Mouse (Mus musculus) small intestine, adult 2 months (tissue): ENCODE results near the gene Acsl6. TPM values are rescaled to one million over a fixed set of nuclear protein-coding genes. Genes with fewer than 3 reads are reported as not detected.

Experiments used
- H3K27ac ChIP-seq: fragments of 200-500 bp; 2 replicates; pipeline ENCODE4 v1.5.1; 2012; ENCODE audit warnings: low read depth, low read length, control low read depth, inconsistent platforms; ENCODE audit not compliant: insufficient read depth
- H3K27me3 ChIP-seq: fragments of 200-500 bp; 2 replicates; pipeline ENCODE4 v1.6.1; 2012; ENCODE audit warnings: mild to moderate bottlenecking, moderate library complexity, low read length, inconsistent platforms; ENCODE audit not compliant: control insufficient read depth, insufficient read depth
- H3K36me3 ChIP-seq: fragments of 200-500 bp; 2 replicates; pipeline ENCODE4 v1.6.1; 2012; ENCODE audit warnings: mild to moderate bottlenecking, low read length, control low read depth, inconsistent platforms; ENCODE audit not compliant: control insufficient read depth, insufficient read depth
- H3K4me1 ChIP-seq: fragments of 200-500 bp; 2 replicates; pipeline ENCODE4 v1.6.1; 2012; ENCODE audit warnings: low read length, inconsistent platforms, mixed read lengths; ENCODE audit not compliant: control insufficient read depth, insufficient read depth, insufficient read length
- H3K4me3 ChIP-seq: fragments of 200-500 bp; 2 replicates; pipeline ENCODE4 v1.5.1; 2012; ENCODE audit warnings: low read depth, mild to moderate bottlenecking, control low read depth, inconsistent platforms, low read length, moderate library complexity
- CTCF ChIP-seq: fragments of 200-500 bp; IDR thresholded peaks from 2 replicates; pipeline ENCODE4 v1.5.1; 2012; ENCODE audit warnings: low read depth, mild to moderate bottlenecking, control low read depth, inconsistent platforms, low read length, moderate library complexity, mixed read lengths; ENCODE audit not compliant: insufficient replicate concordance, insufficient read length; ENCODE audit errors: extremely low read depth
- POLR2A ChIP-seq: fragments of 200-500 bp; IDR thresholded peaks from 2 replicates; pipeline ENCODE4 v1.6.1; 2012; ENCODE audit warnings: low read depth, mild to moderate bottlenecking, control low read depth, inconsistent platforms, low read length, moderate library complexity
- WGBS: fragments of 180-500 bp; shearing (Covaris S2); methylation state at CpG from one replicate; pipeline ENCODE4 v1.1.7; 2018; 5-methylcytosine and 5-hydroxymethylcytosine counted together
- polyA plus RNA-seq: library from polyadenylated mRNA; depleted of rRNA; stranded (reverse); fragments of >200 nt; gene quantifications from 2 replicates; pipeline ENCODE4 v1.2.3, GENCODE M21; 2012

Acsl6 gene
- polyA plus RNA-seq, 1 experiment: 0.42 TPM

DNA sequence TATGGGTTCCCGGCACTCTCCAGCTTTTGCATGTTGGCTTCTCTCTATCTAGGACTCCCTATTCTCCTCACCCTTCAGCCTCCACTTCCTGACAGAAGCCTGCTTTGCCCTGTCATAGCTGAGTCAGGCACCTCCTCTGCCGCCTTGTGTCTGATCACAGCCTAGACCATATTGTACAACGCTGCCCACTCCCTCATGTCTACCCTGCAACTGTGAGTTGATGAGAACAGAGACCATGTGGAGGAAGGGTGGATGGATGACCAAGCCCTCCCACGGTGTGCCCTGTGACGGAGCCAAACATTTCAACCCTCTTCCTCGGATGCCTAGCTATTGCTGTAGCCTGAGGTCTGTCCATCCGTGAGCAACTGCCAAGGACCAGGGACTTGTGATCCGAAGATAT lies 13.8 kb downstream of the Acsl6 start:
- H3K4me1 ChIP-seq: peaks cover 9% of the 10 kb centered on the region; the same call in 1 of the 2 replicates
- H3K27ac ChIP-seq: no peak overlapping the region
- WGBS: 88% methylated on average over 8 of the region's 8 CpGs
- H3K4me3 ChIP-seq: no peak overlapping the region
- H3K27me3 ChIP-seq: no peaks in the 10 kb centered on the region
- TF ChIP-seq POLR2A (no peak), CTCF (no peak)
- H3K36me3 ChIP-seq: no peaks in the 10 kb centered on the region

DNA sequence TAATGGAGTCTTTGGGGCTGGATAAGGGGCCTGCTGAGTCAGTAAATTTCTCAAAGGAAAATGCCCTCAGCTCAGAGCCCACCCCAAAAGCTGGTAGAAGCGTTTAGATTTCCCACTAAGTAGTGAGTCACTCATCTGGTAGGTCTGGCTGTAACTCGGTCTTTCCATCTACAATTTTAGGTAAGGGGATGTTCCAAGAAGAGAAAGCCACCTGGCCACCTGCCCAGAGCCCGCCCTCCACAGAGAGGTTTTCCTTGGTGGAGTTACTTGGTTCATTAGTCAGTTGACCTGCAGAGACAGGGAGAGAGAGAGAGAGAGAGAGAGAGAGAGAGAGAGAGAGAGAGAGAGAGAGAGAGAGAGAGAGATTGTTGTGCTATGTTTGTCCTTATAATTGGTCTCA lies 14.2 kb downstream of the Acsl6 start:
- Histone ChIP-seq H3K4me3 (no peak overlapping the region), H3K27ac (no peak overlapping the region), H3K4me1 (peaks cover 6% of the 10 kb centered on the region; the same call in 1 of the 2 replicates), H3K27me3 (no peaks in the 10 kb centered on the region), H3K36me3 (no peaks in the 10 kb centered on the region)
- no peak for TF ChIP-seq POLR2A
- no peak for TF ChIP-seq CTCF
- WGBS: 76% methylated on average over 3 of the region's 3 CpGs

DNA sequence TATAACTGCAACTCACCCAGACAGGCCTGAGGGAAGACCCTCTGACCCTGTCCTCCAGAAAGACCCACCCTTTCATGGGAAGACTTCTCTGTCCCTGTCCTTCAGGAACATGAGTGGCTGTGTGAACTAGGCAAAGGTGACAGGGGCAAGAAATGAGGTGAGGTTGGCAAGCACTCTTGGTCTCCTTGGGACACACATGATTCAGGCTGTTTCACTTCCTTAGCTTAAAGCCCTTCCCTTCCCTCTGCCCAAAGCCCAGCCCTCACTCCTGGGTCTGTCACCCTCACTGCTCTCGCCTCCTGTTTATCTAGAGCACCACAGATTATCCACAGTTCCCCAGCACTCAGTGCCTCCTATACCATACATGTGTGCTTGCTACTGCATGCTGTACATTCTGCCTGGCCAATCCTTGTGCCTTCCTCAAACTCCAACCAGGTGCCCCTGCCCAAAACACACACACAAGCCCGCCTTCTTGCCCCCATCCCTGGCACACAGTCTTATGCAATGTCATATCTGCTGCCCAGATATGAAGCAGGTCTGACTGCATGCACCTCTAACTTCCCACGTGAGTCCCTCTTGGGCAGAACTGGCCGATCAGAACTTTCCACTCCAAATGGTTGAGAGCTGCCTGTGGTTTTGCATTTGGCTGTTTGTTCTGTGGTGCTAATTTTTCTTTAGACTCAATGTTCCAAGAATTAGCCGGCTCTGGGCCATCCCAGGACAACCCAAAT lies 18.4 kb downstream of the Acsl6 start:
- 69% methylated on average over 5 of the region's 5 CpGs for WGBS
- TF ChIP-seq CTCF (no peak), POLR2A (no peak)
- Histone ChIP-seq H3K27me3 (no peaks in the 10 kb centered on the region), H3K4me3 (no peak overlapping the region), H3K36me3 (no peaks in the 10 kb centered on the region), H3K4me1 (no peaks in the 10 kb centered on the region), H3K27ac (no peak overlapping the region)

DNA sequence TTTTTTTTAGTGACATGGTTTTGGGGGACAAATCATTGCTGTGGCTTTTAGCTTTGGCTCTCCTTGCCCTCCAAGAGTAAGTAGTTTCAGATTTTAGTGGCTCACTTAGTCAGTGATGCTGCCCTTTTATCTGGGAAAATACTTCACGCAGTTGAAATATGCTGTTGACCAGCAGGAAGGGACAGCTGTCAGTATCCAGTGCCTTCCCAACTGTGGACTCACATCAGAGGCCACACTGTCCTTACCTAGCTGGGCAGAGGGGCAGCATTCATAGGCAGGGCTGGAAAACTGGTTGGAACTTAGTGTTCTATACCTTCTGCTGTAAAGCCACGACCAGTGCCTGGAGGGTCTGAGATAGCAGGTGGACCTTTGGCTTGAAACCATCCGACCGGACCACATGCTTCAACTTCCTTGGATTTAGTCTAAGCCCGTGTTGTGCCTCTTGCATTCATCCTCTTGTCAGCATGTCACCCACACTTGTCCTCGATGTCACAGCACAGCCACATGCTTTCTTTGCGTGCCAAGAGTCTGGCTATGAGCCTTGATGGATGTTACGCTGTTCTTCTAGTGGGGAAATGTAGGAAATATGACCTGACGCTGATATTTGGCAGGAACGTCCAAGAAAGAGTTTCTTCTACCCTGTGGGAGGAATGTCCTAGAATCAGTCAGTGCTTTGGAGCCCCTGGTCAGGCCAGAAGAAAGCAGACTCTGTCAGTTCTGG lies 28.0 kb downstream of the Acsl6 start:
- no peak overlapping the region for H3K4me3 ChIP-seq
- TF ChIP-seq CTCF (no peak), POLR2A (no peak)
- no peaks in the 10 kb centered on the region; the same call in 1 of the 2 replicates for H3K4me1 ChIP-seq
- no peaks in the 10 kb centered on the region for H3K36me3 ChIP-seq
- no peak overlapping the region for H3K27ac ChIP-seq
- WGBS: 77% methylated on average over 10 of the region's 10 CpGs
- no peaks in the 10 kb centered on the region for H3K27me3 ChIP-seq

DNA sequence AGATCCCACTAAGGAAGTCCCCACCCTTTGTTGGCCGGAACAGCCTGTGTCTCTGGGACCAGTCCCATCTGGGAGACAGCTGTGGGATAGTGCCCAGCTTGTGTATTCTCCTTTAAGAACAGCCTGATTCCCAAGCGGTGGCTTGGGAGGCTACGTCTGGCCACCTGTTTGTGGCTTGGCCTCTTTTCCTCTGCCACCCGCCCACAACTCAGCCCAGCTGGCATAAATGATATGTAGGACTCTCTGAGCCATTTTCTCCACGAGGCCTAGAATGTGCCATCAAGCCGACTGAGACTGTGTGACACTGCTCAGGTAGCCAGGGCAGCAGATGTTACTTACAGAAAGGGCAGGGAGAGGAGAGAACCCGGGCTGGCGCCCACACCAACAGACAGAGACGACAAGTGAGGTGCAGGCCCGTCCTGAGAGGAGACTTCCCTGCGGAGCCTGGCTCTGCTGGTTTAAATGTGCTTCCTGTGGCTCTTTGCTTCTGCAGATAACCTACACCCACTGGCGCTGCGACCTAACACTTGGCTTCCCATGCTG lies 32.6 kb downstream of the Acsl6 start:
- Histone ChIP-seq H3K4me1 (no peaks in the 10 kb centered on the region), H3K27ac (no peak overlapping the region), H3K27me3 (no peaks in the 10 kb centered on the region), H3K36me3 (no peaks in the 10 kb centered on the region), H3K4me3 (no peak overlapping the region)
- TF ChIP-seq POLR2A: no peak
- TF ChIP-seq CTCF: no peak
- WGBS: 37% methylated on average over 13 of the region's 13 CpGs

DNA sequence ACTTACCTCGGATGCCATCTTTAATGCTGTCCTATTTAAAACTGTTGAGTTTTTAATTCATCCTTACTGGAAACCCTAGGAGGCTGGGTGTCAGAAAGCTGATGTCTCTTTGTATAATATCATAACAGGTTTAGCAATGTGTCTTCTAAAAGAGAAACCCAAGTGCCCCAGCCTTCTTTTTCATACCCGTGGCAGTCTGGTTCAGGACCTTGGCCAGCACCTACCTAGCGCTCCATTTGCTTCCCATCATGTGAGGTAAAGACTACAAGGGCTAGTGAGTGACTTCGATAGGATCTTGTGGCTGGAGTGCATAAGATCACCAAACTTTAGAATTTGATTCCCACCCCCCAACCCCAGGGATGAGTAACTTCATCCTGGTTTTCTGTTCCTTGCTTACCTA lies 40.1 kb downstream of the Acsl6 start:
- H3K4me3 ChIP-seq: no peak overlapping the region
- no peaks in the 10 kb centered on the region for H3K36me3 ChIP-seq
- no peaks in the 10 kb centered on the region for H3K4me1 ChIP-seq
- no peaks in the 10 kb centered on the region for H3K27me3 ChIP-seq
- WGBS: 35% methylated on average over 4 of the region's 4 CpGs
- H3K27ac ChIP-seq: no peak overlapping the region
- no peak for TF ChIP-seq CTCF
- no peak for TF ChIP-seq POLR2A

DNA sequence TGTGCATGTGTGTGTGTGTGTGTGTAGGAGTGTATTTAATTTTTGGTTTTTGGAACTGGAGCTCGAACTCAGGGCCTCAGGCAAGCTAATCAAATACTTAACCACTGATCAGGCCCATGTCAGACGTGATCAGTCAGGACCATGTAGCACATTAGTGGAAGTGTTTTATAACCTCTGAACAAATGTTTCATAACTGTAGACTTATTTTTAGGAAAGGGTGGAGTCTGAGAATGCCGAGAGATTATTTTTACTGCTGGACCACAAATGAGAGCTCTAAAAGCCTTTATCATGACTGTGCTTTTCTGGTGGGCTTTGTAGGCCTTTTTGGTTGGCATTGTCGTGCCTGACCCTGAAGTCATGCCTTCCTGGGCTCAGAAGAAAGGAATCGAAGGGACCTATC lies 48.1 kb downstream of the Acsl6 start:
- H3K4me1 ChIP-seq: peaks cover 5% of the 10 kb centered on the region
- no peak overlapping the region for H3K4me3 ChIP-seq
- no peaks in the 10 kb centered on the region for H3K27me3 ChIP-seq
- WGBS: 68% methylated on average over 5 of the region's 5 CpGs
- TF ChIP-seq POLR2A (no peak), CTCF (no peak)
- H3K27ac ChIP-seq: no peak overlapping the region
- no peaks in the 10 kb centered on the region for H3K36me3 ChIP-seq
